Mouse (Mus musculus) embryonic facial prominence, embryonic 15.5 days (tissue): ENCODE measurements around the gene Dazap1. TPM values are rescaled to one million over a fixed set of nuclear protein-coding genes. Genes with fewer than 3 reads are reported as not detected.

Experiments used
- ATAC-seq: fragments of 200-750 bp; cut with Nextera tagmentation; 2 replicates; pipeline ENCODE4 v1.8.0; 2017; ENCODE audit warnings: low read depth, moderate TSS enrichment; ENCODE audit not compliant: insufficient number of reproducible peaks, low FRiP score, low TSS enrichment
- H3K27ac ChIP-seq: fragments of 300-500 bp; sonication (generic); replicated peaks from 2 replicates; pipeline ENCODE4 v1.5.1; 2015; ENCODE audit warnings: mild to moderate bottlenecking, inconsistent platforms
- H3K27me3 ChIP-seq: fragments of 300-500 bp; sonication (generic); 2 replicates; pipeline ENCODE4 v1.6.1; 2015; ENCODE audit warnings: inconsistent platforms
- H3K36me3 ChIP-seq: fragments of 300-500 bp; sonication (generic); 2 replicates; pipeline ENCODE4 v1.6.1; 2015; ENCODE audit warnings: mild to moderate bottlenecking, inconsistent platforms
- H3K4me1 ChIP-seq: fragments of 300-500 bp; sonication (generic); 2 replicates; pipeline ENCODE4 v1.6.1; 2015; ENCODE audit warnings: inconsistent platforms
- H3K4me2 ChIP-seq: fragments of 300-500 bp; sonication (generic); replicated peaks from 2 replicates; pipeline ENCODE4 v1.6.1; 2015; ENCODE audit warnings: mild to moderate bottlenecking, inconsistent platforms
- H3K4me3 ChIP-seq: fragments of 300-500 bp; sonication (generic); replicated peaks from 2 replicates; pipeline ENCODE4 v1.5.1; 2015; ENCODE audit warnings: mild to moderate bottlenecking, inconsistent platforms
- H3K9ac ChIP-seq: fragments of 300-500 bp; sonication (generic); 2 replicates; pipeline ENCODE4 v1.6.1; 2015; ENCODE audit warnings: inconsistent platforms
- H3K9me3 ChIP-seq: fragments of 300-500 bp; sonication (generic); replicated peaks from 2 replicates; pipeline ENCODE4 v1.6.1; 2016; ENCODE audit warnings: inconsistent platforms
- whole genome bisulfite sequencing: fragments of 180-500 bp; shearing (Covaris S2); methylation state at CpG from one replicate; pipeline ENCODE4 v1.1.7; 2015; 5-methylcytosine and 5-hydroxymethylcytosine counted together
- polyA plus RNA-seq: library from polyadenylated mRNA; unstranded; fragments of >200 nt; fragmentation: Nextera tagmentation; extraction: Ambion mirVana; gene quantifications from 2 replicates; pipeline ENCODE4 v1.2.1, GENCODE M21; 2015

The Dazap1 gene
- polyA plus RNA-seq, 1 experiment from 2014 or later: 61.2 TPM

GRCm38 (mm10) chr10:80292251-80293146 lies 31.2 kb downstream of the Dazap1 start, which contains the start of gene Rps15:
Gene Rps15 (plus strand): TSS chr10:80292453.
- under 1% methylated on average over 72 of the region's 72 CpGs for WGBS
- Histone ChIP-seq H3K4me2 (peak within 1 kb of the TSS; percentile 84), H3K27ac (peak within 1 kb of the TSS; percentile 95), H3K36me3 (peaks cover 29% of the 10 kb centered on the region), H3K9ac (peak within 1 kb of the TSS; percentile 95), H3K4me1 (peaks cover 42% of the 10 kb centered on the region), H3K4me3 (peak within 1 kb of the TSS; percentile 82), H3K27me3 (peaks cover 9% of the 10 kb centered on the region), H3K9me3 (no peaks in the 10 kb centered on the region)
- ATAC-seq: peak; percentile 86

- ATAC-seq: no peak
- peak overlapping the region; percentile 84 for H3K4me2 ChIP-seq
- 15% methylated on average over 14 of the region's 14 CpGs for WGBS
- no peaks in the 10 kb centered on the region for H3K9me3 ChIP-seq
- H3K27ac ChIP-seq: peak overlapping the region; percentile 95; the same call in 1 of the 2 replicates
- peak overlapping the region; percentile 95 for H3K9ac ChIP-seq
- H3K36me3 ChIP-seq: peaks cover 24% of the 10 kb centered on the region
- H3K27me3 ChIP-seq: peaks cover 16% of the 10 kb centered on the region
- H3K4me3 ChIP-seq: peak overlapping the region; percentile 82
- H3K4me1 ChIP-seq: peaks cover 42% of the 10 kb centered on the region
Observed at GRCm38 (mm10) chr10:80293325-80293724, 32.0 kb downstream of the Dazap1 start.

- no peak overlapping the region; the same call in 1 of the 2 replicates for H3K27ac ChIP-seq
- H3K4me2 ChIP-seq: no peak overlapping the region; the same call in 1 of the 2 replicates
- peaks cover 46% of the 10 kb centered on the region for H3K4me1 ChIP-seq
- no peak for ATAC-seq
- WGBS: 53% methylated on average over 4 of the region's 4 CpGs
- H3K9ac ChIP-seq: no peak overlapping the region
- H3K36me3 ChIP-seq: peaks cover 17% of the 10 kb centered on the region
- no peaks in the 10 kb centered on the region for H3K9me3 ChIP-seq
- H3K27me3 ChIP-seq: peaks cover 26% of the 10 kb centered on the region
- no peak overlapping the region; the same call in 1 of the 2 replicates for H3K4me3 ChIP-seq
Observed at GRCm38 (mm10) chr10:80294311-80294710, 33.0 kb downstream of the Dazap1 start.

GRCm38 (mm10) chr10:80294788-80295303 lies 33.6 kb downstream of the Dazap1 start:
- no peak for ATAC-seq
- H3K27ac ChIP-seq: peak overlapping the region; percentile 71
- H3K36me3 ChIP-seq: peaks cover 17% of the 10 kb centered on the region
- H3K9me3 ChIP-seq: no peaks in the 10 kb centered on the region
- 44% methylated on average over 7 of the region's 7 CpGs for WGBS
- no peak overlapping the region for H3K4me3 ChIP-seq
- H3K9ac ChIP-seq: no peak overlapping the region
- H3K4me2 ChIP-seq: no peak overlapping the region
- peaks cover 32% of the 10 kb centered on the region for H3K27me3 ChIP-seq
- H3K4me1 ChIP-seq: peaks cover 46% of the 10 kb centered on the region

GRCm38 (mm10) chr10:80295618-80296425 lies 34.5 kb downstream of the Dazap1 start, which contains the start of gene Apc2:
Gene Apc2 (plus strand): TSS chr10:80295977.
- under 1% methylated on average over 26 of the region's 26 CpGs for WGBS
- Histone ChIP-seq H3K27ac (peak within 1 kb of the TSS; percentile 71), H3K4me1 (peaks cover 46% of the 10 kb centered on the region), H3K9ac (0 out of 2 replicates have a peak within 1 kb of the TSS, but pooled peaks have one; percentile 45), H3K27me3 (peaks cover 41% of the 10 kb centered on the region), H3K9me3 (no peaks in the 10 kb centered on the region), H3K36me3 (peaks cover 17% of the 10 kb centered on the region), H3K4me3 (peak within 1 kb of the TSS; percentile 48), H3K4me2 (peak within 1 kb of the TSS; percentile 82)
- peak; percentile 50 for ATAC-seq

GRCm38 (mm10) chr10:80296824-80297223 lies 35.5 kb downstream of the Dazap1 start:
- Histone ChIP-seq H3K36me3 (peaks cover 17% of the 10 kb centered on the region), H3K4me2 (peak overlapping the region; percentile 82; the same call in 1 of the 2 replicates), H3K27me3 (peaks cover 51% of the 10 kb centered on the region), H3K4me3 (peak overlapping the region; percentile 48), H3K4me1 (peaks cover 46% of the 10 kb centered on the region), H3K9me3 (no peaks in the 10 kb centered on the region), H3K9ac (no peak overlapping the region), H3K27ac (no peak overlapping the region)
- 75% methylated on average over 5 of the region's 5 CpGs for WGBS
- no peak for ATAC-seq

GRCm38 (mm10) chr10:80297526-80298133 lies 36.3 kb downstream of the Dazap1 start:
- peaks cover 49% of the 10 kb centered on the region for H3K4me1 ChIP-seq
- H3K9me3 ChIP-seq: no peaks in the 10 kb centered on the region
- 73% methylated on average over 8 of the region's 8 CpGs for WGBS
- H3K4me2 ChIP-seq: no peak overlapping the region
- H3K36me3 ChIP-seq: peaks cover 17% of the 10 kb centered on the region
- H3K27ac ChIP-seq: no peak overlapping the region
- H3K4me3 ChIP-seq: no peak overlapping the region
- no peak for ATAC-seq
- no peak overlapping the region for H3K9ac ChIP-seq
- H3K27me3 ChIP-seq: peaks cover 58% of the 10 kb centered on the region

- Histone ChIP-seq H3K4me1 (peaks cover 41% of the 10 kb centered on the region), H3K9me3 (no peaks in the 10 kb centered on the region), H3K4me3 (peak overlapping the region; percentile 21; the same call in 1 of the 2 replicates), H3K27ac (no peak overlapping the region), H3K36me3 (peaks cover 13% of the 10 kb centered on the region), H3K27me3 (peaks cover 58% of the 10 kb centered on the region), H3K9ac (no peak overlapping the region), H3K4me2 (0 out of 2 replicates have a peak overlapping the region, but pooled peaks have one; percentile 6)
- WGBS: 3% methylated on average over 26 of the region's 26 CpGs
- no peak for ATAC-seq
Observed at GRCm38 (mm10) chr10:80298571-80299281, 37.4 kb downstream of the Dazap1 start.

GRCm38 (mm10) chr10:80299301-80299700 lies 38.0 kb downstream of the Dazap1 start:
- no peaks in the 10 kb centered on the region for H3K9me3 ChIP-seq
- 7% methylated on average over 15 of the region's 15 CpGs for WGBS
- peaks cover 36% of the 10 kb centered on the region for H3K4me1 ChIP-seq
- ATAC-seq: no peak
- H3K36me3 ChIP-seq: peaks cover 8% of the 10 kb centered on the region
- peaks cover 58% of the 10 kb centered on the region for H3K27me3 ChIP-seq
- H3K4me3 ChIP-seq: peak overlapping the region; percentile 21; the same call in 1 of the 2 replicates
- no peak overlapping the region for H3K9ac ChIP-seq
- H3K4me2 ChIP-seq: 0 out of 2 replicates have a peak overlapping the region, but pooled peaks have one; percentile 6
- H3K27ac ChIP-seq: no peak overlapping the region

GRCm38 (mm10) chr10:80299824-80300223 lies 38.5 kb downstream of the Dazap1 start:
- H3K27ac ChIP-seq: no peak overlapping the region
- no peaks in the 10 kb centered on the region for H3K9me3 ChIP-seq
- H3K4me3 ChIP-seq: peak overlapping the region; percentile 21; the same call in 1 of the 2 replicates
- no peak overlapping the region for H3K4me2 ChIP-seq
- peaks cover 63% of the 10 kb centered on the region for H3K27me3 ChIP-seq
- peaks cover 2% of the 10 kb centered on the region for H3K36me3 ChIP-seq
- no peak for ATAC-seq
- 42% methylated on average over 10 of the region's 10 CpGs for WGBS
- peaks cover 30% of the 10 kb centered on the region for H3K4me1 ChIP-seq
- no peak overlapping the region for H3K9ac ChIP-seq
